Mouse (Mus musculus): ENCODE measurements around the gene Zswim5.

GRCm38 (mm10) chr4:116859711-116860110 lies 17.5 kb upstream of the Zswim5 start:
- TF ChIP-seq CTCF (IDR thresholded peaks at IDR 0.05; ENCODE audit: insufficient read depth, low read depth, low read length): no peak
- TF ChIP-seq POLR2A (IDR thresholded peaks at IDR 0.05; ENCODE audit: insufficient read depth, low read depth, low read length): no peak
